Mouse (Mus musculus) right cerebral cortex, postnatal 4 days (tissue): Measurements from ENCODE around the gene Ass1.
A peak's percentile ranks its signal among the peaks of the same experiment; 100 is the strongest.

Experiments
- DNase-seq: peaks from one replicate; pipeline ENCODE4 v3.0.0-alpha.2; 2022

Ass1 gene

DNA sequence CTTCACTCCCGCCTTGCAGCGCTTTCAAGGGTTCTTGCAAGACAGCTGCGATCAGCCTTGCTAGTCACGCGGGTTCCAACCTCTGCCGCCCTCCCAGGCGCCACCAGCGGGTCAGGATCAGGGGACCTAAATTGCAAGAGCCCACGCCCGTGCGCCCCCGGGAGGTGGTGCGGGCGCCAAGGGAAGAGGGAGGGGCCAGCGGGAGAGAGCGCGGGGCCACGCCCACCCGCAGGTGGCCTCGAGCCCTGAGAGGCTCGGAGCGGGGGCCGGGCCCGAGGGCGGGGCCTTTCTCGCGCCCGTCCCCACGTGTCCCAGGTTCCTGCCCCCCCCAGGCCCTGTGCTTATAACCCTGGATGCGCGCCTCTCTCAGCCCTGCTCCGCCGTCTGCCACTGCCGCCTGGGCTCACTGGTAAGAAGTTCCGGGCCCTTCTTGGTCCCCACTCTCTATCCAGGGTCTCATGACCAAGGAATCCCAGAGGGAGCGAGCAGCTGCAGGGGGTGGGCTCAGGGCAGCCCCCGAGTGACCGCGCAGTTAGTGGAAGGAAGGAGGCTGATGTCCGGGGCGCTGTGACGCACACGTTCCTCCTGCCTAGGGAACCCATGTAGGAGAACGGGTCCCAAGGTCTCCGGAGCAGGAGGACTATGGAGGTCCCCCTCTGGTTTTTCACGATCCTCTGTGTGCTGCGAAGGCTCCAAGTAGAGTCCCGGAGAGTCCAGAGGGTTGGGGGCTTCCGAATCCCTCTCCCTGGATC lies at the start of gene Ass1:
Gene Ass1 (plus strand): TSS at position 277 of the 752 bp plus-strand sequence.
- DNase-seq = peak; percentile 52

DNA sequence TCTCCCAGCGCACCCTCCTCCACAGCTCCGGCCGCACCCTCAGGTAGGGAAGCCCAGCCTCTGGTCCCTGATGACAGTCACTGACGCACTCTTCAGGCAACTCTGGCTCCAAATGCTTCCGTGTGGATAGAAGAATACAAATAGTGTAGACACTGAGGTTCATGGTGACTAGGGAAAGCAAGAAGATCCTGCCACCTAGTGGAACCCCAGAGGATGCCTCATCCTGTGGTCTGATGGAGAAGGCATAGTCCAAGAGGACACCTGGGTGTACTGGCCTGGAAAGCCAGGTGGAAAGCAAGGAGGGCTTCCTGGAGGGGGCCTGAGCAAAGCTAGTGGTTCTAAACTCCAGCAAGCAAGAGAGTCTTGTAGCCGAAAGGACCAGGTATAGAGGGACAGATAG lies 49.1 kb upstream of the Ass1 start:
- DNase-seq = no peak

GRCm38 (mm10) chr2:31422576-31422975 lies 47.4 kb upstream of the Ass1 start:
- DNase-seq = no peak

DNA sequence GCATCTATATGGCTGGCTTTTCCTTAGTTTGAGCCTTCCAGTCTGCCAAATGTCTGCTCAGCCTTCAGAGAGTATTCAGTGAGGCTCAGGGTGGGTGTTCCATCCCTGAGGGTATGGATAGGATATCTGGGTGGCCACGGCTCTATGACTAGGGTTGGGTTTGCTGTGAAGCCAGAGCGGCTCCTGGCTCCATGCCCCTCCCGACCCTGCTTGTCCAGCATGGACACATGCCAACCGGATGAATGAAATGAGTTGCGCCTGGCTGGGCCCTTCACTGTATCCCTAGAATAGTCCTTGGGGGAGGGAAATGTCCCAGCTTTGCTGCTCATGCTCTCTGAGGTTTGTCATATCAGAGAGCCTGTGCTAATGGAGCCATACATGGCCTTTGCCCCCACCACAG lies 38.5 kb upstream of the Ass1 start:
- DNase-seq = peak; percentile 26

DNA sequence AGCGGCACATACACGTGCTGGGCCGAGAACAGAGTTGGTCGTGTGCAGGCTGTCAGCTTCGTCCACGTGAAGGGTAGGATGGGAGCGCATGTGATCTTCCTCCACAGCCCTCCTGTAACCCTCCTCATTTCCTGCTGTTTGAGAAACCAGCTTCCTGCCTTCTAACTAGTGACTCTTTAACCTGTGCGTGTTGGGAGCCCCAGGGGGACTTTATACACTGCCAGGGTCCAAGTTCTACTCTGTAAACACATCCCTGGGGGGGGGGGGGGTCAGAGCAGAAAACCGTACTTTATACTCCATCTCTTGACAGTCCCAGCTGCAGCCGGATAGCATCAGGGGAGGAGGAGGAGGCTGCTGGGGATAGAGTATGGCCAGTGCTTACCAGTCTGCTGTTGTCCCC lies 35.3 kb upstream of the Ass1 start:
- no peak for DNase-seq

GRCm38 (mm10) chr2:31435567-31435966 lies 34.4 kb upstream of the Ass1 start:
- no peak for DNase-seq

GRCm38 (mm10) chr2:31437480-31438245 lies 32.3 kb upstream of the Ass1 start:
- no peak for DNase-seq

- no peak for DNase-seq
Observed at GRCm38 (mm10) chr2:31439576-31439975, 30.4 kb upstream of the Ass1 start.

DNA sequence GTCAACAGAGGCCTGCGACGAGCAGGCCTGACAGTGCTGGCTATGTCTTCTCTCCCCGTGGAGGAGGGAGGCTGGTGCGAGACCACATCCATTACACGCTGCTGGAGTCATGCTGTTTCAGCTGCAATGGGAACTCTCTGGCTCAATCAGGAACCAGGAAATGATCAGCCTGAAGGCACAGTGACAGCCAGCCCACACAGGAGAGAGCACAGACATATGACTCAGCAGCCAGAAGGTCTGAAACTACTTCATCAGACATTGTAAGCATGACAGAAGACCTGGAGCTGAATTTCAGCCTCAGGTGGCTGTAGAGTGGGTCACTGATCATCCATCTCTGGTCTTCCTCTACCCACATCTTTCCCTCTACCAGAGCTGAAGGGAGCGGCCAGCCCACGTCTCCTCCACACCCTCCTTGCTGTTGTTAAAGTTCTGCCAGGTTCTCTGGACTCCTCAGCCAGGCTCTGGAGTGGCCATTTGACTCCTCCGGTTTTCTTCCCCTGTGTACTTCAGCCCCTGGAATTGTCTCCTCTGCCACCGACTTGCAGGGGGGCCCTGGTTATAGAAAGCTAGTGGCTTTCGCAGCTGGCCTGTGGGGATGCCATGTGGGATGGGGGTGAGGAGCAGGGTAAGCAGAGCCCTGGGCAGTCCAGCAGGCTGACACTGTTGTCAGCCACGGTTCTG lies 27.4 kb upstream of the Ass1 start:
- DNase-seq = no peak

GRCm38 (mm10) chr2:31446036-31446435 lies 24.0 kb upstream of the Ass1 start:
- no peak for DNase-seq

GRCm38 (mm10) chr2:31446456-31446855 lies 23.6 kb upstream of the Ass1 start:
- DNase-seq = no peak

DNA sequence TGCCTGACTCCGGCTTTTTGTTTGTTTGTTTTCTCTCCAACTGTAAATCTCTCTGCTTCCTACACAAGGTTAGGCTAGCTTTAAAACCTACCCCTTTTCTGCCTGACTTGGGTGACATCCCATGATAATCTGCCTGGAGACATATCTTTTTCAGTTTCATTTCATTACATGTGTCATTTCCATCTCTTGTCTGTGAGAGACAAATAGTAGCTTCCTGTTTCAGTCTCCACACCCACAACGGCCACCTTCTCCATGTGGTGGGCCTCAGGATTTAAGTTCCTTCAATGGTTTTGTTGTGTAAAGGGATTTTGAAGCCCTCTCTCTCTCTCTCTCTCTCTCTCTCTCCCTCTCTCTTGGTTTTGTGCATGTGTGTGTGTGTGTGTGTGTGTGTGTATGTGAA lies 22.5 kb upstream of the Ass1 start:
- no peak for DNase-seq

DNA sequence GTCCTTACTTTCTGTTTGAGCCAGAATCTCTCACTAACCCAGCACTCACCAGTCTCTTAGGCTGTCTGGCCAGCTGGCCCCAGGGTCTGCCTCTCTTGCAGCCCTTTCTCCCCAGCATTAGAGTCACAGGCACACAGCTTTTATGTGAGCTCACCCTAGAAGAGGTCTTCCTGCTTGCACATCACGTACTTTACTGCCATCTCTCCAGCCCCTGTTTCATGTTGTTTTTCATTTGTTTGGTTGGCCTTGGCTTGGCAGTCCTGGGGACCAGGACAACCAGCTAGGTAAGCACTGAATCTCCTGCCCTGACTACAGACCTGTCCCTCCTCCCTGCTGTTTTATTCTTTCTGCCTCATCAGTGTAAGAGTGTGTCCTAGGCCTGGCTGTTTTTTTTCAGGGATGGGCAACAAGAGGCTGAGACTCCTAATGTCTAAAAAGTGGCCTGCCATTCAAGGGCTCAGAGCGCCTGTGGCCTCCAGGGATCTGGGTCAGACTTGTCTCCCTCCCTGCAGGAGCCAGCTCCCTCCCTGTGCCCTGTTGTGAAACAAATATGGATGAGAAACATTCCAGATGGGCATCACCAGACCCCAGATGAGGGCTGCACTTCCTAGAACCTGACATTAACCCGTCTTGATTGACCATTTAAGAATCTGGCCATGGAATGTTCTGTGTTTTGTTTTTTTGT lies 21.1 kb upstream of the Ass1 start:
- no peak for DNase-seq

GRCm38 (mm10) chr2:31449441-31449815 lies 20.6 kb upstream of the Ass1 start:
- DNase-seq = peak; percentile 60

DNA sequence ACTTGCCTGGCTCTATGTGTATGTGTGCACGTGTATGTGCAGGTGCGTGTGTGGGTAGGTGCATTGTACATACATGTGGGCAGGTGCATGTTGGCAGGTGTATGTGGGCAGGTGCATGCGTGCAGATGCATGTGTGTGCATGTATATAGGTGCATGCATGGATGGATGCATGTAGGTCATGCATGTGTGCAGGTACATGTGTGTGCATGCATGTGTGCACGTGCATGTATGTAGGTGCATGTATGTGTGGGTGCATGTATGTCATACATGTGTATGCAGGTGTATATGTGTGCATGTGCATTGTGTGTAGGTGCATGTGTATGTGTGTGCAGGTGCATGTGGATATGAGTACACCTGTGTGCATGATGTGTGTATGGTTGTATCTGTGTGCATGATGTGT lies 20.1 kb upstream of the Ass1 start:
- DNase-seq = no peak

DNA sequence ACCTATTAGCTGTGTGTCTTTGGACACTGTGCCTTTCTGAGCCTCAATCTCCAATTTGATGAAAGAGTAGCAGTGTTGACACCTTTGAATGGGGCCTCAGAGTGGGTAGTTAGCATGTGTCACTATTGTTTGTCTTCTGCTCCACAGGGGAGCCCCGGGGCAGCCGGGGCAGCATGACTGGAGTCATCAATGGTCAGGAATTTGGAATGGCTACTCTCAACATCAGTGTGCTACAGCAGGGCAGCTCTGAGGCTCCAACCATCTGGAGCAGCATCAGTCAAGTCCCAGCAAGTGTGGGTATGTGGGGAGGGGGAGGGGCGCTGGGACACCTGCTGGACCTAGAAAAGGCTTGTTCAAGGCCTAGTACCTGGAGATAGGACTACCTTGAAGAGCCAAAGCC lies 19.3 kb upstream of the Ass1 start:
- DNase-seq = no peak

GRCm38 (mm10) chr2:31451530-31451929 lies 18.5 kb upstream of the Ass1 start:
- DNase-seq = no peak

DNA sequence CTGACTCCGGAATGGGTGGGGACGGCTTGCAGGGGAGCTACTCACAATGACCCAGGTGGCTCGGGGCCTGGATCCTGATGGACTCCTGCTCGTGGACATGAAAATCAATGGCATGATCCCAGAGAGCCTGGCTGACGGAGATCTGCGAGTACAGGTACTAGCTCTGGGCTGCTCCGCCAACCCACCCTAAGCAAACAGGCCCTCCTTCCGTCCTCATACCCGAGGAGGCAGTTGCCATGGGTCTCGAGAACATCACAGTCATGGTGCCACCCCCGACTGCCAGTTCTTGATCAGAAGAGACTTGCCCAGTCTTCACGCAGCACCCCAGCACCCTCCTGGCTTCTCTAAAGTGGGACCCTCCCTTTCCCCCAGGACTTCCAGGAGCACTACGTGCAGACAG lies 17.0 kb upstream of the Ass1 start:
- no peak for DNase-seq

DNA sequence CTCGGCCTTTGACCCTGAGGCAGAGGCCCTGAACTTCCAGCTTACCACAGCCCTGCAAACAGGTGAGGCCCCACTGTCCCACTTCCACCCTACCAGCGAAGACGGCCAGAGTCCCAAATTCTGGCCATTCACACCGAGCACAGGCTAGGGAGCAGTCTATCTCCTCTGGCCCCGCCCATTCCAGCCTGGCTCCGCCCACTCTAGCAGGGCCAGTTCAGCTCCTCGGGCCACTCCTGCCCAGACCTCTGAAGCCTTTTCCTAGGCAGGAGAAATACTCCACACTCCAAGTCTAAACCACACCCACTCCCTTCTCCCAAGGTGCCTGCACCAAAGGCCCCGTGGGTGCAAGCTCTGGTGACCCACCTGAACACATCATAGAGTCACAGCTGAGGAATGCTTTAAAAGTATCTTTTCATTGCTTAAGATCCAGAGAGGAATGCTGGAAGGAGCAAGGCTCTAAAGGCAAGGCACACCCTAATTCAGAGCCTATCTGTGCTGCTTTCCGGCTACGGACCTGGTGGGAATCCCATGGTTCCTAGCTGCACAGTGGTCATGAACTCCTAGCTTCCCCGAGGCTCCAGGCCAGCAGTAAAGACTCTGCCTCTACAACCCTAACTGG lies 16.3 kb upstream of the Ass1 start:
- DNase-seq = no peak

DNA sequence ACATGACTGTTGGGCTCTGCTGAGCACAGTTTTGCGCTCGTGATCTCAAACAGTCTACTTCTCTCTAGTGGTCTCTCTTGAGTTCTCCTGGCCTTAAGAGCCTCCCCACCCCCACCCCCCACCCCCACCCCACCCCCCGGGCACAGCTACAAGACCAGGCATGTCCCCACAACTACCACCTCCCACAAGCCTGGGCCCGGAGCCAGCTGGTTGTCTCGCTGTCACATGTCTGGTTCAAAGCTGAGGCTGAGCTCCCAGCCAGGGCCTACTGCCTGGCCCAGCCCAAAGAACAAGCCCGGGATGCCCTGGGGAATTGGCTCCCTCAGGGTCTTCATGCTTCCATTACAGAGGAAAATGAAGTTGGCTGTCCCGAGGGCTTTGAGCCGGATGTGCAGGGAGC lies 15.7 kb upstream of the Ass1 start:
- DNase-seq = peak; percentile 62

DNA sequence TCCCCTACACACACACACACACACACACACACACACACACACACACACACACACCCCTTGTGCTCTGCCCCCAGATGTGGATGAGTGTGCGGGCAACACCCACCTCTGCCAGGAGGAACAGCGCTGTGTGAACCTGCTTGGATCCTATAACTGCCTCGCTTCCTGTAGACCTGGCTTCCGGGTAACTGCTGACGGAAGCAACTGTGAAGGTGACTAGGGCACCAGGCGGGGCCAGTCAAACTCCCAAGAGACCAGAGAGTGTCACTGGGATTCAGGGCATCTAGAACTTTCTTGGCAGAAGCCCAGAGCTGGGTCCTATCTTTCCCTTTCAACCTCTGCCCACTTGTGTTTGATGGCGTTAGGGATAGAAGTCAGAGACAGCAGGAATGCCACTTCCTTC lies 14.6 kb upstream of the Ass1 start:
- no peak for DNase-seq

DNA sequence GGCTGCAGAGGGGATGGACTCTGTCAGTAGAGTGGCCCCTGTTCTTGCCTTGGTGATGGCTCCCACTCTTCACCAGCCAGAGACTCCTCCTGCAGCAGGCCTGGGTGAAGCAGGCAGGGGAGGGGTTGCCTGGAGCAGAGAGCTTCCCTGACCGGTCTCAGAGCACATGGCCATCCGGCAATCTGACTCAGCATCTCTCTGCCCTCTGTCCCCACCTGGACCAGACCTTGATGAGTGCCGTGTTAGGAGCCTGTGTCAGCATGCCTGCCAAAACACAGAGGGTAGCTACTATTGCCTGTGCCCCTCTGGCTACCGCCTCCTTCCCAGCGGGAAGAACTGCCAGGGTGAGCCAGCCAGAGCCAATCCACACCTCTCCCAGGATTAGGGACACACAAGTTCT lies 11.5 kb upstream of the Ass1 start:
- no peak for DNase-seq
